Mouse (Mus musculus): ENCODE data around the gene 4930444G20Rik. TPM values are rescaled to one million over a fixed set of nuclear protein-coding genes. Genes with fewer than 3 reads are reported as not detected.
"Not testable (repeated sequence)": the region's sequence is repeated elsewhere in the genome, so short reads cannot be mapped to it uniquely, and the experiment has no call there.

Gene 4930444G20Rik
- polyA plus RNA-seq (2015; fragmentation: Nextera tagmentation; extraction: Ambion mirVana), result not detected in 2 replicates

GRCm38 (mm10) chr10:22067979-22068378 is at the start of gene 4930444G20Rik:
Gene 4930444G20Rik, minus strand, starts transcription at chr10:22068079.
- H3K27me3 ChIP-seq (ENCODE audit: control insufficient read depth, insufficient read depth, low read depth, low read length); H3K9ac ChIP-seq (ENCODE audit: low read length); ATAC-seq (ENCODE audit: low read depth); H3K4me1 ChIP-seq (replicated peaks; ENCODE audit: control insufficient read depth, insufficient read depth, low read length); H3K4me3 ChIP-seq (ENCODE audit: low read length); H3K4me2 ChIP-seq (ENCODE audit: low read depth, low read length); H3K27ac ChIP-seq (ENCODE audit: low read length); H3K36me3 ChIP-seq (ENCODE audit: control insufficient read depth, insufficient read depth, low read length); H3K9me3 ChIP-seq (ENCODE audit: control insufficient read depth, low read length): not testable (repeated sequence)
- WGBS, result 87% methylated on average over 7 of the region's 7 CpGs

GRCm38 (mm10) chr10:22074531-22074930 is 6.7 kb upstream of the 4930444G20Rik start:
- no peaks in the 10 kb centered on the region for H3K27me3 ChIP-seq (ENCODE audit: control insufficient read depth, insufficient read depth, low read depth, low read length)
- WGBS, result 75% methylated on average over 2 of the region's 2 CpGs
- H3K9ac ChIP-seq (ENCODE audit: low read length), result no peak overlapping the region
- H3K4me1 ChIP-seq (replicated peaks; ENCODE audit: control insufficient read depth, insufficient read depth, low read length), result no peaks in the 10 kb centered on the region
- no peak overlapping the region for H3K4me2 ChIP-seq (ENCODE audit: low read depth, low read length)
- no peaks in the 10 kb centered on the region for H3K36me3 ChIP-seq (ENCODE audit: control insufficient read depth, insufficient read depth, low read length)
- no peak overlapping the region for H3K27ac ChIP-seq (ENCODE audit: low read length)
- no peak overlapping the region for H3K4me3 ChIP-seq (ENCODE audit: low read length)
- ATAC-seq (ENCODE audit: low read depth), result no peak
- no peaks in the 10 kb centered on the region for H3K9me3 ChIP-seq (ENCODE audit: control insufficient read depth, low read length)

- no peak overlapping the region for H3K4me3 ChIP-seq (ENCODE audit: low read length)
- no peak overlapping the region for H3K27ac ChIP-seq (ENCODE audit: low read length)
- no peak overlapping the region for H3K9ac ChIP-seq (ENCODE audit: low read length)
- H3K4me2 ChIP-seq (ENCODE audit: low read depth, low read length), result no peak overlapping the region
- no peaks in the 10 kb centered on the region for H3K36me3 ChIP-seq (ENCODE audit: control insufficient read depth, insufficient read depth, low read length)
- H3K4me1 ChIP-seq (replicated peaks; ENCODE audit: control insufficient read depth, insufficient read depth, low read length), result no peaks in the 10 kb centered on the region
- no peak for ATAC-seq (ENCODE audit: low read depth)
- WGBS, result 58% methylated on average over 2 of the region's 2 CpGs
- H3K27me3 ChIP-seq (ENCODE audit: control insufficient read depth, insufficient read depth, low read depth, low read length), result no peaks in the 10 kb centered on the region
- no peaks in the 10 kb centered on the region for H3K9me3 ChIP-seq (ENCODE audit: control insufficient read depth, low read length)
Observed at GRCm38 (mm10) chr10:22072739-22073138, 4.9 kb upstream of the 4930444G20Rik start.

GRCm38 (mm10) chr10:22070576-22070975 is 2.7 kb upstream of the 4930444G20Rik start:
- Histone ChIP-seq H3K9ac (ENCODE audit: low read length) (no peak overlapping the region), H3K36me3 (ENCODE audit: control insufficient read depth, insufficient read depth, low read length) (no peaks in the 10 kb centered on the region), H3K27me3 (ENCODE audit: control insufficient read depth, insufficient read depth, low read depth, low read length) (no peaks in the 10 kb centered on the region), H3K9me3 (ENCODE audit: control insufficient read depth, low read length) (no peaks in the 10 kb centered on the region), H3K27ac (ENCODE audit: low read length) (no peak overlapping the region), H3K4me1 (replicated peaks; ENCODE audit: control insufficient read depth, insufficient read depth, low read length) (no peaks in the 10 kb centered on the region), H3K4me3 (ENCODE audit: low read length) (no peak overlapping the region), H3K4me2 (ENCODE audit: low read depth, low read length) (no peak overlapping the region)
- no peak for ATAC-seq (ENCODE audit: low read depth)
- 23% methylated on average over 4 of the region's 4 CpGs for WGBS

- Histone ChIP-seq H3K4me1 (replicated peaks; ENCODE audit: control insufficient read depth, insufficient read depth, low read length) (no peaks in the 10 kb centered on the region), H3K4me3 (ENCODE audit: low read length) (no peak overlapping the region), H3K4me2 (ENCODE audit: low read depth, low read length) (no peak overlapping the region), H3K9me3 (ENCODE audit: control insufficient read depth, low read length) (no peaks in the 10 kb centered on the region), H3K27ac (ENCODE audit: low read length) (no peak overlapping the region), H3K9ac (ENCODE audit: low read length) (no peak overlapping the region), H3K27me3 (ENCODE audit: control insufficient read depth, insufficient read depth, low read depth, low read length) (no peaks in the 10 kb centered on the region), H3K36me3 (ENCODE audit: control insufficient read depth, insufficient read depth, low read length) (no peaks in the 10 kb centered on the region)
- no peak for ATAC-seq (ENCODE audit: low read depth)
- WGBS, result 71% methylated on average over 2 of the region's 2 CpGs
Observed at GRCm38 (mm10) chr10:22070168-22070567, 2.3 kb upstream of the 4930444G20Rik start.

DNA sequence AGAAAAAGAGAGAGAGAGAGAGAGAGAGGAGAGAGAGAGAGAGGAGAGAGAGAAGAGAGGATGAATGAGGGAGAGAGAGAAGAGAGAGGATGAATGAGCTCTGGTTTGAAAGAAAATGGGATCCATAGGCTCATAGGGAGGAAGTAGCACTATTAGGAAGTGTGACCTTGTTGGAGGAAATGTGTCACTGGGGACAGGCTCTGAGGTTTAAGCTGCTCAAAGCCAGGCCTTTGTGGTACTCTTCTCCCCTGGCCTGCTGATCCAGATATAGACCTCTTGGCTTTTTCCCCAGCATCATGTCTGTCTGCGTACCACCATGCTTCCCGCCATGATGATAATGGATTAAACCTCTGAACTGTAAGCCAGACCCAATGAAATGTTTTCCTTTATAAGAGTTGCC is 8.5 kb downstream of the 4930444G20Rik start:
- 89% methylated on average over 2 of the region's 2 CpGs for WGBS
- H3K36me3 ChIP-seq (ENCODE audit: control insufficient read depth, insufficient read depth, low read length), result no peaks in the 10 kb centered on the region
- H3K4me2 ChIP-seq (ENCODE audit: low read depth, low read length), result peak overlapping the region; percentile 94
- peak overlapping the region; percentile 63; the same call in 1 of the 2 replicates for H3K4me3 ChIP-seq (ENCODE audit: low read length)
- H3K4me1 ChIP-seq (replicated peaks; ENCODE audit: control insufficient read depth, insufficient read depth, low read length), result 0 out of 2 replicates have a peak, but pooled peaks cover 3% of the 10 kb centered on the region
- H3K9ac ChIP-seq (ENCODE audit: low read length), result no peak overlapping the region
- H3K27ac ChIP-seq (ENCODE audit: low read length), result no peak overlapping the region
- ATAC-seq (ENCODE audit: low read depth), result no peak
- H3K27me3 ChIP-seq (ENCODE audit: control insufficient read depth, insufficient read depth, low read depth, low read length), result no peaks in the 10 kb centered on the region
- H3K9me3 ChIP-seq (ENCODE audit: control insufficient read depth, low read length), result no peaks in the 10 kb centered on the region

GRCm38 (mm10) chr10:22059026-22059325 is 8.9 kb downstream of the 4930444G20Rik start:
- Histone ChIP-seq H3K27ac (ENCODE audit: low read length) (no peak overlapping the region), H3K4me2 (ENCODE audit: low read depth, low read length) (peak overlapping the region; percentile 94), H3K4me1 (replicated peaks; ENCODE audit: control insufficient read depth, insufficient read depth, low read length) (0 out of 2 replicates have a peak, but pooled peaks cover 3% of the 10 kb centered on the region), H3K27me3 (ENCODE audit: control insufficient read depth, insufficient read depth, low read depth, low read length) (no peaks in the 10 kb centered on the region), H3K4me3 (ENCODE audit: low read length) (peak overlapping the region; percentile 63), H3K9me3 (ENCODE audit: control insufficient read depth, low read length) (no peaks in the 10 kb centered on the region), H3K9ac (ENCODE audit: low read length) (peak overlapping the region; percentile 69), H3K36me3 (ENCODE audit: control insufficient read depth, insufficient read depth, low read length) (no peaks in the 10 kb centered on the region)
- 14% methylated on average over 12 of the region's 12 CpGs for WGBS
- ATAC-seq (ENCODE audit: low read depth), result no peak

GRCm38 (mm10) chr10:22058218-22059025 is 9.5 kb downstream of the 4930444G20Rik start:
- WGBS, result 8% methylated on average over 38 of the region's 41 CpGs
- no peaks in the 10 kb centered on the region for H3K9me3 ChIP-seq (ENCODE audit: control insufficient read depth, low read length)
- peak overlapping the region; percentile 69 for H3K9ac ChIP-seq (ENCODE audit: low read length)
- H3K27ac ChIP-seq (ENCODE audit: low read length), result no peak overlapping the region
- no peaks in the 10 kb centered on the region for H3K36me3 ChIP-seq (ENCODE audit: control insufficient read depth, insufficient read depth, low read length)
- peak; percentile 99 for ATAC-seq (ENCODE audit: low read depth)
- 0 out of 2 replicates have a peak, but pooled peaks cover 3% of the 10 kb centered on the region for H3K4me1 ChIP-seq (replicated peaks; ENCODE audit: control insufficient read depth, insufficient read depth, low read length)
- peak overlapping the region; percentile 63 for H3K4me3 ChIP-seq (ENCODE audit: low read length)
- H3K27me3 ChIP-seq (ENCODE audit: control insufficient read depth, insufficient read depth, low read depth, low read length), result no peaks in the 10 kb centered on the region
- H3K4me2 ChIP-seq (ENCODE audit: low read depth, low read length), result peak overlapping the region; percentile 94

DNA sequence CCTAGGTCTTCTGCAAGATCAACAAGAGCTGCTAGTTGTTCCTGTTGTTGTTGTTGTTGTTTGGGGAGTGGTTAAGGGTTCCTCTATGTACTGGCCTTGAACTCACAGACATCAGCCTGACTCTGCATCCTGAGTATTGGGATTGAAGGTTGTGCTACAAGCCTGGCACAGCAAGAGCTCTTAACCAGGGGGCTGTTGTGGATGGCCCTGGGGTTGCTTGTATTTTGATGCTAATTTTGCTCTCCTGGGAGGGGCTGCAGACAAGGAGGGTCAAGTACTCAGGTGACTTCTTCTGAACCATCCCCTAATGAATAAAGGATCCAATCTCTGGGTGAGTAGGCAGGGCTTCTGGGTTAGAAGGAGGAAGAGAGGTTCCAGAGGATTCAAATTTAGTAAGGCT is 12.6 kb downstream of the 4930444G20Rik start:
- H3K27me3 ChIP-seq (ENCODE audit: control insufficient read depth, insufficient read depth, low read depth, low read length), result no peaks in the 10 kb centered on the region
- no peaks in the 10 kb centered on the region for H3K36me3 ChIP-seq (ENCODE audit: control insufficient read depth, insufficient read depth, low read length)
- H3K4me3 ChIP-seq (ENCODE audit: low read length), result no peak overlapping the region
- H3K9me3 ChIP-seq (ENCODE audit: control insufficient read depth, low read length), result no peaks in the 10 kb centered on the region
- H3K27ac ChIP-seq (ENCODE audit: low read length), result no peak overlapping the region
- no peak overlapping the region for H3K4me2 ChIP-seq (ENCODE audit: low read depth, low read length)
- H3K9ac ChIP-seq (ENCODE audit: low read length), result no peak overlapping the region
- no peak for ATAC-seq (ENCODE audit: low read depth)
- 0 out of 2 replicates have a peak, but pooled peaks cover 3% of the 10 kb centered on the region for H3K4me1 ChIP-seq (replicated peaks; ENCODE audit: control insufficient read depth, insufficient read depth, low read length)
